Mouse (Mus musculus) c-Kit-negative CD71-positive TER-119-positive erythroid progenitor cells, embryonic 14.5 days (primary cell): ENCODE measurements around the gene Marco.

Experiments used
- DNase-seq: peaks from one replicate; pipeline ENCODE4 v3.0.0-alpha.2; 2013; ENCODE audit warnings: low read depth, low spot score

The Marco gene

DNA sequence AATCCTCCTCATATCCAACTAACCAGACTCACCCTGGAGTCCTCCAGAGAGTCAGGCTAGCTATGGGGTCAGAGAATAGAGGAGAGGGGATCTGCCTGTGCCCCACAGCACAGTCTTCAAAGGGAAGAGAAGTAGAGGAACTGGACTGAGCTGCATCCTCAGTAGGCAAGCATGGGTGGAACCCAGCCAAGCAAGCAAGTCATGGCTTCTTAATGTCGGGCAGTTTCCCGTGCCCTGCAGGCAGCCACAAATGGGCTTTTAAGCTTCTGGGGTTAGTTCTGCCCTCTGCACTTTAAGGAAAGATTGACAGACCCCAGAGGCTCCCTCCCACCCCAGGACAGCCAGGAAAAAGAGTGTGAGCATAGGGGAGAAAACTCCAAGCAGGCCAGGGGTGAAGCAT lies 63.2 kb downstream of the Marco start:
- no peak for DNase-seq

DNA sequence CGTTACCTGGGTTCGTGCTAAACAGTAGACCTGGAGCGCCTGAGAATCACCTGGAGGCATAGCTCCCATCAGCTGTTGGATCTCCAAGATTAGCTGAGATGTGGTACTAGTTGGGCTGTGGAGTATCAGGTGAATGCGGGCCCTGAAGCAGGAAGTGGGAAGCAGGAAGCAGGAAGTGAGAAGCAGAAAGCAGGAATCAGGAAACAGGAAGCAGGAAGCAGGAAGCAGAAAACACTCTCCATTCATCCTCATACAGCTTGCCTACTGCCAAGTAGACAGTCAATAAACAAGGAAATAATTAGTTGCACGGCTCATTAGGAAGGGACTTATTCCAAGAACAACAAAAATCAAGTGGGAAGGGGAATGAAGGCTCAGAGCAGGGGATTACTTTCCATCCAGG lies 69.2 kb downstream of the Marco start:
- DNase-seq: no peak

DNA sequence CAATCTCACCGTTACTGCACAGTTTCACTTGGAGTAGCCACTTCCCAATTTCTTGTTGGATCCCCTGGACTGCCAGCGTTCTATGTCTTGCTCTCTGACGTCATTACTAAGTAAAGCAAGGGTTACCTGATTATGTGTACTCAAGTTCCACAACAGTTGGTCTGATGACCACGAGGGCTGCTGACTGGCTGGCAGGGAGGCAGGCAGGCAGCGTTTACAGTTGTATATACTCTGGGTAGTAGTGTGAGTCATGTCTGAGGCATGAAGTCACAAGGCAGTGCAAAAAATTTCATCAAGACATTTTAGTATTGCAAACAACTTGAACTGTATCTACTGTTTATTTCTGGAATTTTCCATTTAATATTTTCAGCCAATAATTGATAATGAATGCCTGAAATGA lies 74.7 kb downstream of the Marco start:
- DNase-seq: no peak

DNA sequence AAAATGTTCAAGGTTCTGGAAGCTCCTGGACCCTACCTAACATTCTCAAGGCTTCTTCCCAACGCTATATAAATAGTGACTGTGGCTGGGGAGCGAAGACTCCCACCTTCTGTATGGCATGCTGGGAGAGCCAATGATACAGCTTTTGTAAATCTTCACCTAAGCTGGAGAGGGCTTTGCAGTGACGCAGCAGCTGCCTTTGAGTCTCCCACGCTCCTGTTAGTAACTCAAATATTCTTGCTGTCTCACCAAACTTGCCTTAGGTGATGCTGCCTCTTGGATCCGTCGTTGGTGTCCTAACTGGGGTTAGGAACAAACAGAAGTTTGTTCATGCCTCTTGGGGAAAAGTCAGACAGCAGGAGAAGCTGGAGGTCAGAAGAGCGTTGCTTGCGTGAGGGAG lies 79.2 kb downstream of the Marco start:
- DNase-seq: no peak
